Mouse (Mus musculus) thymus, adult 2 months (tissue): ENCODE measurements around the gene Cacna1e.

ENCODE experiments used
- CTCF ChIP-seq: fragments of 200-500 bp; IDR thresholded peaks from 2 replicates; pipeline ENCODE4 v1.5.1; 2012; ENCODE audit warnings: mild to moderate bottlenecking, control low read depth, low read length, moderate library complexity, borderline replicate concordance; ENCODE audit not compliant: control insufficient read depth, poor library complexity, insufficient read depth; ENCODE audit errors: extremely low read depth
- POLR2A ChIP-seq: fragments of 200-500 bp; IDR thresholded peaks from 2 replicates; pipeline ENCODE4 v1.6.1; 2012; ENCODE audit warnings: mild to moderate bottlenecking, low read length, control low read depth, moderate library complexity; ENCODE audit not compliant: control insufficient read depth, poor library complexity, insufficient read depth; ENCODE audit errors: extremely low read depth

DNA sequence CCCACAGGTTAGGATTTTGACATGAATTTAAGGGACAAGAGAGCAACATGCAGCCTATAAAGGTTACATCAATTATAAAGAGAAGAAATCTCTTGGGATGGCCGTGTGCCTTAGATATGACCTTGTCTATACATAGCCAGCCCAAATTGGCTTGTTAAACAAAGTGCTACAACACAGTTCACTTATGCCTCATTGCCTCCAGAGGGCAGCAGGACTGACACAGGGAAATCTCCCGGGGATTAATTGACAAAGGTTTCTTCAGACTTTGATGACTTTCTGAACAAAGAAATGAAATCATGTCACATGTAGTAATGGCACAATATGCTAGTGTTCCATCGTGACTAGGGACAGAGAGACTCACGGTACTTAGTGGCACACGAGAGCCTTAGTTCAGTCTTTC is 5.9 kb upstream of the Cacna1e start:
- TF ChIP-seq CTCF (no peak), POLR2A (no peak)
